Mouse (Mus musculus): ENCODE results near the gene Slc25a1.
A peak's percentile ranks its signal among the peaks of the same experiment; 100 is the strongest.
"Not testable (repeated sequence)": the region's sequence is repeated elsewhere in the genome, so short reads cannot be mapped to it uniquely, and the experiment has no call there.

The Slc25a1 gene

GRCm38 (mm10) chr16:17928087-17928580, at the start of gene Slc25a1:
Gene Slc25a1, minus strand, starts transcription at chr16:17928219.
- peak; percentile 77 to 79 for DNase-seq (ENCODE audit: low spot score in 2 of 2)

GRCm38 (mm10) chr16:17971853-17972252, 43.8 kb upstream of the Slc25a1 start:
- DNase-seq (ENCODE audit: low spot score in 2 of 2): no peak

- no peak for DNase-seq (ENCODE audit: low spot score in 2 of 2)
These were observed 34.1 kb upstream of the Slc25a1 start for GRCm38 (mm10) chr16:17962091-17962490.

- not testable (repeated sequence) for DNase-seq (ENCODE audit: low spot score in 2 of 2)
These were observed 28.1 kb upstream of the Slc25a1 start for GRCm38 (mm10) chr16:17956052-17956638.

GRCm38 (mm10) chr16:17951618-17952017, 23.6 kb upstream of the Slc25a1 start:
- DNase-seq (ENCODE audit: low spot score in 2 of 2): no peak

GRCm38 (mm10) chr16:17950068-17950467, 22.0 kb upstream of the Slc25a1 start:
- DNase-seq (ENCODE audit: low spot score in 2 of 2): no peak

GRCm38 (mm10) chr16:17949421-17949877, 21.4 kb upstream of the Slc25a1 start:
- DNase-seq (ENCODE audit: low spot score in 2 of 2): no peak

GRCm38 (mm10) chr16:17945081-17945831, 17.2 kb upstream of the Slc25a1 start:
- DNase-seq (ENCODE audit: low spot score in 2 of 2): no peak

- DNase-seq (ENCODE audit: low spot score in 2 of 2): no peak
These were observed 15.4 kb upstream of the Slc25a1 start for GRCm38 (mm10) chr16:17943466-17943865.

GRCm38 (mm10) chr16:17939255-17939751, 11.3 kb upstream of the Slc25a1 start:
- DNase-seq (ENCODE audit: low spot score in 2 of 2): peak in 1 of 2 experiments; percentile 29

- peak; percentile 67 to 73 for DNase-seq (ENCODE audit: low spot score in 2 of 2)
These were observed 10.8 kb upstream of the Slc25a1 start for GRCm38 (mm10) chr16:17938821-17939220.

GRCm38 (mm10) chr16:17938187-17938586, 10.2 kb upstream of the Slc25a1 start:
- no peak for DNase-seq (ENCODE audit: low spot score in 2 of 2)

GRCm38 (mm10) chr16:17936776-17937175, 8.8 kb upstream of the Slc25a1 start:
- no peak for DNase-seq (ENCODE audit: low spot score in 2 of 2)

- DNase-seq (ENCODE audit: low spot score in 2 of 2): no peak
These were observed 6.5 kb upstream of the Slc25a1 start for GRCm38 (mm10) chr16:17934445-17934910.

GRCm38 (mm10) chr16:17933594-17934444, 5.8 kb upstream of the Slc25a1 start:
- no peak for DNase-seq (ENCODE audit: low spot score in 2 of 2)

- no peak for DNase-seq (ENCODE audit: low spot score in 2 of 2)
These were observed 4.0 kb upstream of the Slc25a1 start for GRCm38 (mm10) chr16:17931906-17932460.

GRCm38 (mm10) chr16:17929631-17930030, 1.6 kb upstream of the Slc25a1 start:
- no peak for DNase-seq (ENCODE audit: low spot score in 2 of 2)

GRCm38 (mm10) chr16:17929211-17929610, 1.2 kb upstream of the Slc25a1 start:
- no peak for DNase-seq (ENCODE audit: low spot score in 2 of 2)

GRCm38 (mm10) chr16:17928627-17929104, 647 bp upstream of the Slc25a1 start:
- DNase-seq (ENCODE audit: low spot score in 2 of 2): peak; percentile 82 to 89

- DNase-seq (ENCODE audit: low spot score in 2 of 2): peak; percentile 22 to 29
These were observed 502 bp downstream of the Slc25a1 start for GRCm38 (mm10) chr16:17927351-17928082.

- DNase-seq (ENCODE audit: low spot score in 2 of 2): no peak
These were observed 5.9 kb downstream of the Slc25a1 start for GRCm38 (mm10) chr16:17922163-17922538.

Data from spleen, postnatal 36 days (tissue).